Mouse (Mus musculus) CH12.LX (cell line): ENCODE data around the gene Fam219a. TPM values are rescaled to one million over a fixed set of nuclear protein-coding genes. Genes with fewer than 3 reads are reported as not detected.

ENCODE experiments used
- DNase-seq: peaks from one replicate; pipeline ENCODE4 v3.0.0-alpha.2; 2013; ENCODE audit errors: extremely low read depth
- H3K27ac ChIP-seq: 2 replicates; pipeline ENCODE4 v1.5.1; 2012; ENCODE audit warnings: low read depth, mild to moderate bottlenecking, control low read depth, moderate library complexity; ENCODE audit not compliant: insufficient read depth
- H3K27me3 ChIP-seq: replicated peaks from 2 replicates; pipeline ENCODE3; 2012; ENCODE audit warnings: inconsistent platforms
- H3K36me3 ChIP-seq, 2 experiments: replicated peaks in 1 of 2; 2 replicates each; pipeline versions ENCODE3 to v1.6.1; 2012; ENCODE audit warnings: inconsistent platforms in 1 of 2, low read length in 1 of 2, mild to moderate bottlenecking in 1 of 2, mixed read lengths in 1 of 2, moderate library complexity in 1 of 2; ENCODE audit not compliant: control insufficient read depth in 1 of 2, insufficient read depth in 1 of 2
- H3K4me1 ChIP-seq, 2 experiments: 2 replicates each; pipeline ENCODE4 v1.6.1; 2012; ENCODE audit warnings: inconsistent platforms in 1 of 2, moderate library complexity in 1 of 2; ENCODE audit not compliant: insufficient read depth in 2 of 2, control insufficient read depth in 1 of 2
- H3K4me2 ChIP-seq: 2 replicates; pipeline ENCODE4 v1.6.1; 2012; ENCODE audit warnings: low read depth, mild to moderate bottlenecking, control low read depth; ENCODE audit not compliant: poor library complexity, insufficient read depth, severe bottlenecking
- H3K4me3 ChIP-seq, 3 experiments: fragments of 150-350 bp in 1 of 3; sonication (generic) in 1 of 3; replicated peaks in 1 of 3; 2 replicates each; pipeline versions ENCODE3 to v1.5.1; 2011 to 2012; ENCODE audit warnings: low read depth in 2 of 3, low read length in 2 of 3, mild to moderate bottlenecking in 2 of 3, moderate library complexity in 2 of 3, control low read depth in 1 of 3, improper control_type of control experiment in 1 of 3, inconsistent platforms in 1 of 3, mixed read lengths in 1 of 3; ENCODE audit not compliant: poor library complexity in 1 of 3
- H3K79me2 ChIP-seq: replicated peaks from 2 replicates; pipeline ENCODE4 v1.6.1; 2012; ENCODE audit warnings: mild to moderate bottlenecking, moderate library complexity; ENCODE audit not compliant: control insufficient read depth, poor library complexity, insufficient read depth, severe bottlenecking; ENCODE audit errors: extremely low read depth
- H3K9ac ChIP-seq: 2 replicates; pipeline ENCODE4 v1.6.1; 2012; ENCODE audit warnings: low read depth, mild to moderate bottlenecking, control low read depth, moderate library complexity; ENCODE audit not compliant: insufficient read depth
- H3K9me3 ChIP-seq: replicated peaks from 2 replicates; pipeline ENCODE3; 2012; ENCODE audit warnings: low read length, inconsistent platforms, mixed read lengths
- E2F4 ChIP-seq: IDR thresholded peaks from 2 replicates; pipeline ENCODE4 v1.6.1; 2011; ENCODE audit warnings: low read depth, low read length, improper control_type of control experiment; ENCODE audit not compliant: insufficient replicate concordance
- ELF1 ChIP-seq: IDR thresholded peaks from 2 replicates; pipeline ENCODE4 v1.6.1; 2014; ENCODE audit warnings: low read depth, mild to moderate bottlenecking, inconsistent platforms, low read length, improper control_type of control experiment
- ETS1 ChIP-seq: conservative IDR thresholded peaks from 2 replicates; pipeline ENCODE4 v1.6.1; 2012; ENCODE audit warnings: low read depth, mild to moderate bottlenecking, inconsistent platforms, low read length, improper control_type of control experiment, moderate library complexity
- GABPA ChIP-seq: IDR thresholded peaks from 2 replicates; pipeline ENCODE4 v1.6.1; 2012; ENCODE audit warnings: low read depth, low read length, improper control_type of control experiment, inconsistent platforms; ENCODE audit not compliant: insufficient replicate concordance
- HCFC1 ChIP-seq: IDR thresholded peaks from 2 replicates; pipeline ENCODE4 v1.6.1; 2012; ENCODE audit warnings: low read depth, mild to moderate bottlenecking, inconsistent platforms, low read length, improper control_type of control experiment
- IRF4 ChIP-seq: IDR thresholded peaks from 2 replicates; pipeline ENCODE4 v1.6.1; 2014; ENCODE audit warnings: low read depth, mild to moderate bottlenecking, inconsistent platforms, low read length, improper control_type of control experiment
- MAX ChIP-seq: IDR thresholded peaks from 2 replicates; pipeline ENCODE4 v1.6.1; 2011; ENCODE audit warnings: low read length, improper control_type of control experiment
- MAZ ChIP-seq: IDR thresholded peaks from 2 replicates; pipeline ENCODE4 v1.6.1; 2012; ENCODE audit warnings: low read depth, mild to moderate bottlenecking, inconsistent platforms, low read length, improper control_type of control experiment, moderate library complexity
- MXI1 ChIP-seq: IDR thresholded peaks from 2 replicates; pipeline ENCODE4 v1.6.1; 2011; ENCODE audit warnings: mild to moderate bottlenecking, low read depth, low read length, improper control_type of control experiment
- NELFE ChIP-seq: IDR thresholded peaks from 2 replicates; pipeline ENCODE4 v1.6.1; 2011; ENCODE audit warnings: low read depth, low read length, improper control_type of control experiment
- NRF1 ChIP-seq: IDR thresholded peaks from 2 replicates; pipeline ENCODE4 v1.6.1; 2014; ENCODE audit warnings: low read depth, mild to moderate bottlenecking, inconsistent platforms, low read length, improper control_type of control experiment, moderate library complexity
- PAX5 ChIP-seq: IDR thresholded peaks from 2 replicates; pipeline ENCODE4 v1.6.1; 2012; ENCODE audit warnings: low read length, inconsistent platforms, mixed read lengths
- POLR2AphosphoS2 ChIP-seq: IDR thresholded peaks from 2 replicates; pipeline ENCODE4 v1.6.1; 2011; ENCODE audit warnings: low read depth, low read length, improper control_type of control experiment
- SMC3 ChIP-seq: IDR thresholded peaks from 2 replicates; pipeline ENCODE4 v1.6.1; 2011; ENCODE audit warnings: low read depth, low read length, improper control_type of control experiment
- TBP ChIP-seq: conservative IDR thresholded peaks from 2 replicates; pipeline ENCODE4 v1.6.1; 2011; ENCODE audit warnings: low read depth, low read length, improper control_type of control experiment
- TCF12 ChIP-seq: IDR thresholded peaks from 2 replicates; pipeline ENCODE4 v1.6.1; 2014; ENCODE audit warnings: low read depth, mild to moderate bottlenecking, inconsistent platforms, low read length, improper control_type of control experiment
- ZKSCAN1 ChIP-seq: IDR thresholded peaks from 2 replicates; pipeline ENCODE4 v1.6.1; 2012; ENCODE audit warnings: low read depth, inconsistent platforms, low read length, improper control_type of control experiment, borderline replicate concordance
- dilution Hi-C: fragments of 300-500 bp; cut with MboI; formaldehyde crosslinking; loops from 2 replicates; pipeline ENCODE4 v1.14.3; 2020; ENCODE audit warnings: low sequenced_read_pairs; ENCODE audit not compliant: extremely low pct_unique_long_range_greater_than_20kb, extremely low pct_ligation_motif_present
- in situ Hi-C: fragments of 300-500 bp; cut with MboI; formaldehyde crosslinking; loops from 3 replicates; pipeline ENCODE4 v1.14.3; 2019; ENCODE audit warnings: low sequenced_read_pairs, low pct_ligation_motif_present, low pct_unique_long_range_greater_than_20kb, mixed read lengths
- polyA plus RNA-seq: library from polyadenylated mRNA; unstranded; fragments of >175 nt; gene quantifications from 2 replicates; pipeline ENCODE4 v1.2.1, GENCODE M21; 2012; ENCODE audit warnings: low read depth; ENCODE audit not compliant: insufficient read length
- total RNA-seq, 2 experiments: library from RNA; depleted of rRNA; stranded (reverse); fragments of 300-350 nt in 1 of 2; fragments of >200 nt in 1 of 2; gene quantifications; 2 replicates each; pipeline ENCODE4 v1.2.3; 2012 to 2014

Fam219a gene
- total and polyA plus RNA-seq, 3 experiments: 0.20 to 1.5 (median 1.2) TPM

DNA sequence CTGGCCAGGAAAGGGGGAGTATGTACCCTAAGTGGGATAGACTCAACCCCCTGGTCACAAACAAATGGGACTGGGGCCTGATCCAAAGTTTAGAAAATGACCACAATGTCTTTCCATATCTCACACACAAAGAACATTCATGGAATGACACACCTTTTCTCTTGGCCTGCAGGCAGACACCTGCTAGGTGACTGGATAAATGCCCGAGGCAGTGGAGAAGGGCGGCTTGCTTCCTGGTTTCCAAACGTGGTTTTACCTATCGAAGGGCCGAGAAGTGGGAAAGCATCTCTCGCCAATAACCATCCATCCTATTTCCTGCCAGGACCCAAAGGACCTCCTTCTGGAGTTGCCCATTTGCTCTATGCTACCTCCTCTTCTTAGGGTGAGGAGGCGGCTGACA lies 76.4 kb downstream of the Fam219a start:
- H3K4me2 ChIP-seq: no peak overlapping the region
- H3K79me2 ChIP-seq: no peaks in the 10 kb centered on the region
- H3K27me3 ChIP-seq: peaks cover 23% of the 10 kb centered on the region
- TF ChIP-seq E2F4: no peak
- no peak for TF ChIP-seq HCFC1
- no peak for TF ChIP-seq NELFE
- no peak for TF ChIP-seq MAZ
- no peak for TF ChIP-seq POLR2AphosphoS2
- TF ChIP-seq TCF12: no peak
- no peak for TF ChIP-seq NRF1
- no peak for TF ChIP-seq ELF1
- TF ChIP-seq PAX5: no peak
- TF ChIP-seq SMC3: no peak
- no peak for TF ChIP-seq IRF4
- no peak for TF ChIP-seq TBP
- no peak for TF ChIP-seq GABPA
- no peak for TF ChIP-seq MAX
- no peak for TF ChIP-seq ETS1
- in situ Hi-C loops (no loop called here), dilution Hi-C loops (no loop called here)
- no peak for DNase-seq
- H3K4me1 ChIP-seq: no peaks in the 10 kb centered on the region
- peaks cover 4% of the 10 kb centered on the region for H3K9me3 ChIP-seq
- H3K4me3 ChIP-seq: no peak overlapping the region
- no peaks in the 10 kb centered on the region for H3K36me3 ChIP-seq
- no peak overlapping the region for H3K9ac ChIP-seq
- H3K27ac ChIP-seq: no peak overlapping the region

- dilution Hi-C loops: no loop called here
- Histone ChIP-seq H3K27ac (no peak overlapping the region), H3K27me3 (no peaks in the 10 kb centered on the region), H3K4me1 (no peaks in the 10 kb centered on the region), H3K79me2 (no peaks in the 10 kb centered on the region), H3K36me3 (peaks cover 8 to 43% of the 10 kb centered on the region in 2 experiments), H3K4me2 (no peak overlapping the region), H3K9ac (no peak overlapping the region), H3K9me3 (peaks cover 3% of the 10 kb centered on the region), H3K4me3 (no peak overlapping the region)
- TF ChIP-seq MXI1 (no peak), ZKSCAN1 (no peak)
- no peak for DNase-seq
- in situ Hi-C loops: no loop called here
Observed at GRCm38 (mm10) chr4:41481601-41482017, 87.7 kb downstream of the Fam219a start.
